Mouse (Mus musculus) heart, adult 8-10 months (tissue): ENCODE measurements around the gene Gm20388. TPM values are rescaled to one million over a fixed set of nuclear protein-coding genes. Genes with fewer than 3 reads are reported as not detected.

ENCODE experiments used
- DNase-seq: peaks from one replicate; pipeline ENCODE4 v3.0.0; 2022; ENCODE audit warnings: low spot score
- total RNA-seq, 4 experiments: library from RNA; stranded (reverse); gene quantifications; 2 replicates each; pipeline ENCODE4 v1.2.4; 2022

Gm20388 gene
- total RNA-seq, 4 experiments from 2014 or later = 4.2 to 6.7 TPM; not detected in 2

DNA sequence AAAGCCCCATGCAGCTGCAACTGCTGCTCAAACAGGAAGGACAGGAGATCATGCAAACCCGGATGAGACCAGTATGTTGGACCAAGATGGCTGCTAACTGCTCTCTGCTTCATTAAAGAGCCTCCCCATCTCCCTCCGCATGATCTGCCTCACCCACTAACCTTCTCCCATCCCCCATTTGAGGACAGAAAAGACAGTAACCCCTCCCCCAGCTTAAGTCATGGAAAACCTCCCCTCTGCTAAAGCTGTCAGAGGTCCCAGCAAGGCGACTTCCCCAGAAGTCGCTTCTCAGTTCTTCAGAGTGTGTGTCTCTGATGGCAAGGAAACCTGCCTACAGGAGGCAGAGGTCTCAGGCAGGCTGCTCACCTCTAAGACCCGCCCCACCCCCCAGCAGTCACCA is 1777.9 kb downstream of the Gm20388 start:
- DNase-seq = no peak

DNA sequence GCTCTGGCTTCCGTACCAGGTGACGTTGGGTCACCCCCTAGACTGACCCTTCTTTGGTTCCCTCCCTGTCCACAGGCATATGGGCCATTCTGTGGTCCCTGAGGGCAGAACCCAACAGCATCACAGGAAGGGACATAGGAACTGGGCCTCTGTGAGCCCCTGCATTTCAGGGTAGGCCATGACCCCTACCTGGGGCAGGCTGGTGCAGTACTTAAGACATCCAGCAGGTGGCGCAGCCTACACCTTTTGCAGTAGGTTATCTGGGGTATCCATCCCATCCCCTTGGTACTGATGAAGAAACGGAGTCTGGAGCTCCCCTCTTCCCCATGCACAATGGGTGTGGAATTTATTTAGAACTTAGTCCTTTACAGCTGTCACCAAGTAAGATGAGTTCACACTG is 1783.8 kb downstream of the Gm20388 start:
- peak; percentile 26 for DNase-seq

DNA sequence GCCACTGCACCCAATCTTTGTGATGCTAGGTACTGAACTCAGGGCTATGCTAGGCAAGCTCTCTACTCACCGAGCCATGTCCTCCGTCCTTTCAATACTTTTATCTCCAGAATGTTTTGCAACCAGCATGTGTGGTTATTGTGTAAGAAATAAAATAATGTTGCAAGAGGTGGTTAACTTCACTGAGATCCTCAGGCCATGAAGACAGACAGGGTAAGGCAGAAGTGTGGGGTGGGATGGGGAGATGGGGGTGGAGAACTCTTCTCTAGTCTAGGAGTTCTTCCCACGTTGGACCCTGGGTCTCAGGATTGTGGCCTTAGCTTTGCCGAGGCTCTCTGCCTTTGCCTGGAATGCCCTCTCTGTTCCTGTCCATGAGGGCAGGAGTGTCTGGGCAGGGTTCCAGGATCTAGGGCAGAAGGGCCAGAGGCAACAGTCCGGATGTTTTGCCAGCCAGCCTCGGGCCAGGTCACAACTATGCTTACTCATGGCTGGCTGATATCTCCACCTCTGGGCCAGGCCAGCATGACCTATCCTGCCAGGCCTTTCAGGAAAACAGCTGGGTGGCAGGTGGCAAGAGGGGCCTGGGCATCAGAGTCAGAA is 1785.0 kb downstream of the Gm20388 start:
- peak; percentile 74 for DNase-seq

DNA sequence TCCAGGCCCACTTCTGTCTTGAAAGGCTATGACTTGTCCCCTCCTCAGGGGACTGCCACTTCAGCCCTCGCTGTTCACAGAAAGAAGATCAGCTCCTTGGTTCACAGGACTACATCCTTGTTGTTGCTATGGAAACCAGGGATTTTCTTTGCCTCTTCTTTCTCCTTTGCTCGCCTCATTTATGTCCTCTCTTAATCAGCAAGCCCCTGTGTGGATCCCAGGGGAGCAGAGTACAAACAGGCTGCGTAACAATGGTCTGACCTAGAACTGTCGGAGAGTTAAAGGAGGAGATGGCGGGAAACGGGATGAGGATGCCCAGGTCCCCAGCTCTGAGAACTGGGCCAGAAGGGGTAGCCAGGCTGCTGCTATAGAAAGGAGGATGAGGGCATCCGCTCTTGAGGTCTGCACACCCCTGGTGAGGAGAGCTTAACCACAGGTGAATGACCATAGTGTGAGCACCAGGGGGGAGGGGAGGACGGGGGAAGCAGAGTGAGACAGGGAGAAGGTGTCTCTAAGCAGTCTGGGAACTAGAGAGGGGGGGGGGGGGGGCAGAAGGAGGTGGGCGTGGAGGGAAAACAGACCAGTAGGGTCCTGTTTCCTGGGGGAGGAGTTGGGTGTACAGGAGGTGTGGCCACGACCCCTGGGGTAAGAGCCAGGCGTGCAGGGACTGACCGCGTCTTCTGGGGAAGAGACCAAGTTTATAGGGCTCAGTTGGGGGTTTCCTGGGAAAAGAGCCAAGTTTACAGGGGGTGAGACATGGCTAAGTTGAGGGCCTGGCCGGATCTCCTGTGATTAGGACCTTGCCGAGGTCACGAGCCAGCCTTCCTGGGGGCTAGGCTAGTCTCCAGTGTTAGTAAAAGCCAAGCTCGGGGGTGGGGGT is 1787.3 kb downstream of the Gm20388 start:
- DNase-seq = no peak

DNA sequence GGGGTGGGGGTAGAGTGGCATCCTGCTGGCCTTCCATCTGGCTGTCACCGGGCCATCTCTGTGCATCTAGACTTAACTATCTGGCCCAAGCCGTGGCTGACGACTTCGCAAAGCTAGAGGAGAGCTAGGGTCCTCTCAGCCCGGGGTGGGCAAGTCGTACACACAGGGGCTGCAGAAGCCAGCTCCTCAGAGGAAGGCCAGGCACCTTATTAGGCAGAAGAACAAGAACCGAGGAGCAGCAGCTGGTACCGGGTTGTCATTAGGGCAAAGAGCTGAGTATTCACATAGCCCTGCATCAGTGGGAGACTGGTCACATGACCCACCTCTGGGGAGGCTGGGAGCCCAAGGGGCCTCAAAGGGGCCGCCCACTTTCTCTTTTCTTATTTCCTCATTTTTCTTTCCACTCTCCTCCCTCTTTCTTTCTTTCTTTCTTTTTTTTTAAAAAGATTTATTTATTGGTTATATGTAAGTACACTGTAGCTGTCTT is 1788.0 kb downstream of the Gm20388 start:
- DNase-seq = no peak

DNA sequence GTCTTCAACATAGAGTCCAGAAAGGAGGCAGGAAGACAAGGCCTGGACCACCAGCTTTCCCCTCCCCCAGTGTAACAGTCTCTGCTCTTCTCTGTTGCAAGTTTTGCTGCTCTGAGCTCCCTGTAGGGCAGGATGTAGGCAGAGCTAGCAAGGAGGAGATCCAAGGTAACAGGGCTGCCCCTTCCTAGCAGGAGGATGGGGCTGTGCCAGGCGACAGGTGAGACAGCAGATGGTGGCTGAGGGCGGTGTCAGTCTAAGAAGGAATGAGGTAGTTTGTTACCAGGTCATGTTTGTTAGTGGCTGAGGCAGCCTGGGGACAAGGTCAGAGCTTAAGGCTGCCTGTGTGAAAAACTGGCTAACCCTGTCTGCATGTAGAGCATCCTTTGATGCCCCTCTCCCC is 1789.3 kb downstream of the Gm20388 start:
- DNase-seq = no peak

DNA sequence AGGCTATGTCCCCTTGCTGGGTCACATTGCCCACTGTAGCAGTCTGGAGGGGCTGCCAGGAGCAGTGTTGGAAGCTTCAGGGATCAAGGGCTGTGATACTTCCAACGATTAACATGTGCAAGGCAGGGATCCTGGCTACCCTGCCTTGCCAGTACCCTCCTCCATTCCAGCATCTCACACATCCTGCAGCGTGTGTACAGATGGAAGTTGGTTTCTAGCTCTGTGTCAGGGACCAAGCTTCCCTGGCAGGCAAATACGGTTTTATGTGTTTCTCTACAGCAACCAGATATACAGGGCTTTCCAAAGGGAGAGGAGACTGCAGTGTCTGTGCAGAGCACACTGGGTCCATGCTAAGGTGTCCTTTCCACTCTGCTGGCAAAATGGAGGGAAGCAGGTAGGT is 1794.5 kb downstream of the Gm20388 start:
- DNase-seq = no peak

DNA sequence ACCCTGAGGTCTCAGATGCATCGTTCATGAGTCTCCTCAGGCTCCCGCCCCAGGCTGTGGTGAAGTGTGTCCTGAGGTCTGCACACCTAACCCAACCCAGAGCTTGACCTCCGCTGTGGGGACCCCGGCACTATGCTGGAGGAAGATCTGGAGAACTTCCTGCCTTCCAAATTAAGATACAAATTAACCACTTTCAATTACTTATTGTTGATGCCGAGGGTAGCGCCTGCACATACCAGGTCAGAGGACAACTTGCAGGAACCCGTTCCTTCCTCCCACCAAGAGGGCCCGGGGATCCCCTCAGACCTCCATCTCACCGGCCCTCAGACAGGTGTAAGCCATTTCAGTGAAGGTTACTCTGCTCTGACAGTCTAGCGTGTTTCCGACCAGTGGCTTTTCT is 1796.3 kb downstream of the Gm20388 start:
- DNase-seq = no peak

DNA sequence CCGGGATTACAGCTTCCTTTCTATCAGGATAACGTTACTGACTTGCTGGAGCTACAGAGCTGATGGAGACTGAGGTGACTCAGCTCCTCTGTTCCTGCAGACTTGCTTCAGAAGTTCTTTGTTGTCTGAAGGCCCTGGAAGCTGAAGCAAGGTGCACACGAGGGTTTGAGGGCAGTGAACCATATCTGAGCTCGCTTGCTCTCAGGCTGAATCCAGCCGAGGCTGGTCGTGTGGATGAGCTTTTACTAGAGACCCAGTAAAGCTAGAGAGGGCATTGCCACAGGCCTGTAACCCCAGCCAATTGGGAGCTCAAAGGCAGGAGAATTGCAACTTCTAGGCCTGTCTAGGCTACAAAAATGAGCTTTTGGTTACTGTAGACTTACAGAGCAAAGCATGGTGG is 1797.8 kb downstream of the Gm20388 start:
- DNase-seq = no peak

DNA sequence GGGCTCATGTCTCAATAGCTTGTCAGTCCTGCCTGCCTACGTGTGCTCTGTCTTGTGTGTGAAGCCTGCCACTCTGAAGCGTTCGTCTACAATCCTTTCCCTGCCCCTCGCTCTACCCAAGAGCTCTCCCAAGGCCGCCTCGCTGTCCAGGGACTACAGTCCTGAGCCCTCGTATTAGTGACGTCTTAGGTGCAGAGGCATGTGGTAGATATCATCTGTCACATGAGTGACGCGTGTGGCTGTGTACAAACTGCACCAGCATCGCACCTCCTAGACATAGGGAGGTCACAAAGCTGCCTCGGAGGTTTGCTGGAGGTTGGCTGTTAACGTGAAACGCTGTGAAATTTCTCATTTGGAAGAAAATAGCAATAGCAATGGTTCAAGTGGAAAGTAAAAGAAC is 1806.9 kb downstream of the Gm20388 start:
- no peak for DNase-seq

DNA sequence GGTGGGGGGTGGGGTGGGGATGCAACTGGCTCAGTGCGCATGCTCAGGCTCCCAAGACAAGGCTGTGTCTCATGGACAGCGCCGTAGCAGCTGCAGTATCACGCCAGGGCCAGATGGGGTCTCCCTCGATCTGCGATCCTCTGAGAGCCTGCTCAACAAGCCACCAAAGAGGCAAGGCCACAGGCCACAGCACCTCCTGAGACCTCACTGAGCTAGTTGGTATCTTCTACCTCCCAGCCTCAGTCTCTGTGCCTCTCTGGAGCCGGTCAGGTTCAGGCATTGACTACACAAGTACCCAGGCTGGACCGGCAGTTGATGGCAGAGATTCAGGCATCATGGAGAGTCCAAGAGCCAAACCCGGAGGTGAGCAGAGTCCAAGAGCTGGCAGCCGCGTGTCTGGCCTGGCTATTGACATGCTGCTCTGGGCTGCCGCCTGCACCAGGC is 1807.4 kb downstream of the Gm20388 start:
- DNase-seq = peak; percentile 62

DNA sequence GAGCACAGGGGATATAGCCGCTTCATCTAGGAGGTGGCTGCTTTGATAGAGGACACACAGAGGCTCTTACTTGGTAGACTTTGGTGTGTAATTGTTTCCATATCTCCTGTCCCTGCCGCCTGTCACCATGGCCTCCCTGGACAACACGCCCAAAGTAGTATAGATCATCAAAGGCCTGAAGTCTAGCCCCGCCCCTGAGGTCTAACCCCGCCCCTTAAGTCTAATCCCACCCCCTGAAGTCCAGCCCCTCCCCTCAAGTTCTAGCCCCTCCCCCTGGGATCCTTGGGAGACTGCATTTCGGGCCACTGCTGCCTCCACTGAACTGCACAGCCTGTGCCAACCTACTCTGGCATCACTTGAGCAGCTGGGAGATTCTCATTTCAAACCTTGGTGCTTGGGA is 1808.3 kb downstream of the Gm20388 start:
- DNase-seq = no peak

DNA sequence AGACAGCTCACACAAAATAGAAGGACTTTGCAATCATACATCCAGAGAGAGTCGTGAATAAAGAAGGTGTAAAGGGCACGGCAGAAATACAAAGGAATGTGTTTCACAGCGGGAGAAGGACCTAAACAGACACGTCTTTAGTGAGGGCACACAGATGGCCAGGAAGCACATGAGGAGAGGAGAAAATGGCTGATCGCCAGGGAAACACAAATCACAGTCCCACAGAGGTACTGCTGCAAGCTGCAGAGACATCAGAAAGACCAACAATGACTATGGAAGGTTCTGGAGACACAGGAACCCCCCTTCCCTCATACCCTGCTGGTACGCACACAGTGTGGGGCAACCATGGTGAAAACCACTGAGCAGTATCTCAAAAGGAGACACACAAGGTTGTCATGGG is 1810.4 kb downstream of the Gm20388 start:
- DNase-seq = no peak

DNA sequence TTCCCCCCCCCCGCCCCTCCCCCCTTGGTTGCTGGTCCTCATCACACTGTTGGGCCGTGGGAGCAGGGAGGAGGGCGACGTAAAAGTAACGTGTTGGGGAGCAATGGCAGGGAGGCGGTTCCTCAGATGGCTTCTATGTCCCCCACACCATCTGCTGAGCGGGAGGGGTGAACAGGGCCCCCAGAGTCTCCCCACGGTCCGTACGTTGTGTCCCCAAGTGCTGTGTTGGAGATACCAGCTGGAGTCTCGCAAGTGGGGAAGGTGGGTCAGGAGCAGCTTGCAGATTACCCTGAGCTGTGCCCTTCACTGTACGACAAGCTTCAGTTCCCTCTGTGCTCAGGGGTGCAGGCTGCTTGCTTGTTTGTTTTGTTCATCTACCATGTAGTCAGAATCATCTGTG is 1813.2 kb downstream of the Gm20388 start:
- no peak for DNase-seq

DNA sequence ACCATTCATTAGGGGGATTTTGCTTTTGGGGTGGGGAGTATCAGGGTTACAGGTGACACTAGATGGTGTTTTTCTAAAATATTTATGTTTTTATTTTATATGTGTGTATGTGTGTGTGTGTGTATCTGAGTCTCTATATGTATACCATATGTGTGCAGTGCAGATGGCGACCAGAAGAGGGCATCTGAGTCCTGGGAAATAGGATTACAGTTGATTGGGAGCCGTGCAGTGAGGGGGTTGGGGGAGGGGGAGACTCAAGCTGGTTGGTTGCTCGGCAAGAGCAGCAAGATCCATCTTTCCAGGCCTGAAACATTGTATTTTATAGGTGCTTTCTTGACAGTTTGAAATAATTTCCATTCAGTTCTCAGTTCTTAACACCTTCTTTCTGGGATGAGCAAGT is 1816.5 kb downstream of the Gm20388 start:
- DNase-seq = no peak

DNA sequence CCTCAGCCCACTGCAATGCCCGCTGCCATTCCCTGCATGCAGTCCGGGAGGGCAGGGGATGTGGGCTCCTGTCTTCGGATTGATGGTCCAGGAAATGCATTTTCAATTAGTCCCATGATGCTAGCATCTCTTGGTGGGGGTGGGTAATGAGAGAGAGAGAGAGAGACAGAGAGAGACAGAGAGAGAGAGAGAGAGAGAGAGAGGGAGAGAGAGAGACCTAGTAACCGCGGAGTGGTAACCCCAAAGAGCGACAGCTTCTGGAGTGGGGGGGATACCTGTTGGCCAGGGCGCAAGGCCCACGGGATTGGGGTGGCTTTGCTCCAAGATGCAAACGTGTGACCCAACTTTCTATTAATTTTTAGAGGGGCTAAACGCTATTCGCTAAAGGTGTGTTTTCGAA is 1818.7 kb downstream of the Gm20388 start, which contains the start of gene Jph3:
Jph3 (plus strand) TSS at position 301 of the 400 bp plus-strand sequence.
- no peak for DNase-seq

DNA sequence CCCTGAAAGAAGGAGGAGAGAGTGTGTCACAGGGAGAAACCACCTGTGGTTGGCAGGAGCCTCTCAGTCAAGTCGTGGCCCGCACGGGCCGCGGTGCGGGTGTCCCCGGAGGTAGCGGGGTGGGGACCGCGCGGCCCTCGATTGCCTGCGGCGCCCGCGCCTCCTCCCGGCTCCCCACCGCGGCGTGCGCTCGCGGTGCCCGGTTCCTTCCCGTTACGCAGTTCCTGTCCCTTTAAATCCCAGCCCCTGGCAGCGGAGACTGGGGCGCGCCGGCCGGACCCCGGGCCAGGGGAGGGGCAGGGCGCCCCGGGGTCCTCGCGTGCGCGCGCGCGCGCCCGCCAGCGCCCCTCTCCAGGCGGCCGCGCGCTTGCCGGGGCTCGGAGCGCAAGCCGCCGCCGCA is 1819.1 kb downstream of the Gm20388 start:
- no peak for DNase-seq

DNA sequence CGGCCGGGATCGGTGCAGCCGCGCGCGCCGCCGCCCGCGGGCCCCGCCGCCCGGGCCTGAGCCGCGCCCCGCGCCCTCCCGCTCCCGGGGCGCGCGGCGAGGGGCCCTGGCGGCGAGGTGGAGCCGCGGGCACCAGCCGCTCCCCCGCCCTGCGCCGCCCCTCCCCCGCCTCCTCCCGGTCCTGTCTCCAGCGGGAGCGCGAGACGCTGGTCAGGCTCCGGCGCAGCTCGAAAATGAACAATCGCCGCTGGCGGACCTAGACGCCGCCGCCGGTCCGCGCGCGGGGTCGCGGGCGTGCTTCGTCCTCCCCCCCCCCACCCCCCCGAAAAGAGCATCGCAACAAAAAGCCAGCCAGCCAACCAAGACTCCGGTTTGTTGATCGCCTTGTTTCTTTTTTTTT is 1819.5 kb downstream of the Gm20388 start:
- no peak for DNase-seq

DNA sequence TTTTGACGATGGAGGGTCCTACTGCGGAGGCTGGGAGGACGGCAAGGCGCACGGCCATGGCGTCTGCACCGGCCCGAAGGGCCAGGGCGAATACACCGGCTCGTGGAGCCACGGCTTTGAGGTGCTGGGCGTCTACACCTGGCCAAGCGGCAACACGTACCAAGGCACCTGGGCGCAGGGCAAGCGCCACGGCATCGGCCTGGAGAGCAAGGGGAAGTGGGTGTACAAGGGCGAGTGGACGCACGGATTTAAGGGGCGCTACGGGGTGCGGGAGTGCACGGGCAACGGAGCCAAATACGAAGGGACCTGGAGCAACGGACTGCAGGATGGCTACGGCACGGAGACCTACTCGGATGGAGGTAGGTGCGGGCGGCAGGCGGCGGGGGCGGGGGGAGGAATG is 1820.0 kb downstream of the Gm20388 start:
- no peak for DNase-seq

DNA sequence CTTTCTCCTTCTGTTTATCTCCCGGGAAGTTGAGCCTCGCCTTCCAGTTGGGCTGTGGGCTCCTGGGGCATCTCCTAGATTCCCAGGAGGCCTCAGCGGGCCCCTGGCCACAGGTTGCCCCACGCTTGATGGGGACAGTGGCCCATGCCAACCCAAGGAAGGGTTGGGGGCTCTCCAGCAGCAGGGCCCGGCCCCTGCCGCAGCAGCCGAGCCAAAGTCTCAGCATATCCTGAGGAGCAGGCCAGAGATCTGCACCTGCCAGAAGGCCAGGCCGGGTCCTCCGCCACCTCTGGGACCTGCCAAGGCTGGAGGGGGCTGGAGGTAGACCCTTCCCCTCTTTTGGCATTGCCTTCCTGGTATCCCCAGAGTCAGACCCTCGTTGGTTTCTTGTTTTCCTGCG is 1820.4 kb downstream of the Gm20388 start:
- no peak for DNase-seq

DNA sequence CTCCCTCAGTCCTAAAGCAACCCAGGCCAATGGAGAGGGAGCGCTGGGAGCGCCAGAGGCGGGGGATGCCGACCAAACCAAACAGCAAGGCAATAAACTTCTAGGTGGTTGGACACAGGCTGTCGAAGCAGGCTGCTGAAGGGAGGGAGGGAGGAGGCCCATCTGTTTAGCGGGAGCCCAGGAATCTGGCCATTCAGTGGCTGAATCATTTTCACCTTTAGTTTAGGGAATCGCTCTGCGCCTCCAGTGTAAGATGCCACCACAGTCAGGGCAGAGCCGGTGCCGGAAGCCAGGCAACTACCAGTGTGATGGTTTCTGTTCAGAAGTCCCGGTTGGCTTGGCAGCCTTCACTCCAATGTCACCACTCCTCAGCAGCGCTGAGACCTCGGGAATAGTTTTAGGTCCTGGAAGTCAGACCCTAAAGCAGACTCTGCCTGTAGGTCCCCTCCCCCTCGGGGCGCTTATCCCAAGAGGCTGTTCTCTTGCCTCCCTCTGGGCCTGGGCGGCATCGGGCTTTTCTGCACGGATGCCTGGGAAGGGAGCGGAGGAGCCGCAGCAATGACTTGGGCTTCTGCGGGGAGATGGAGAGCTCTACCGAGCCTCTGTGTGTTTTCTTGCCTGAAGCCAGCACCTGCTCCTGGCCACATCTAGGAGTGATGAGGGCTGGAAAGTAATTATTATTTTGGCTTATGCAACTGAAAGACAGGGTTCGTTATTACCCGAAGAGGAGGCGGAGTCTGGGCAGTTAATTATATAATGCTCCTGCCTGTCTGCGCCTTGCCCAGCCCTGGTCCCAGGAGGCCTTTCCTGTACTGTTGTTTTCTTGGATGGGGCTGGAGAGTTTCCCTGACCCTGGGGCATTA is 1821.1 kb downstream of the Gm20388 start:
- DNase-seq = no peak

DNA sequence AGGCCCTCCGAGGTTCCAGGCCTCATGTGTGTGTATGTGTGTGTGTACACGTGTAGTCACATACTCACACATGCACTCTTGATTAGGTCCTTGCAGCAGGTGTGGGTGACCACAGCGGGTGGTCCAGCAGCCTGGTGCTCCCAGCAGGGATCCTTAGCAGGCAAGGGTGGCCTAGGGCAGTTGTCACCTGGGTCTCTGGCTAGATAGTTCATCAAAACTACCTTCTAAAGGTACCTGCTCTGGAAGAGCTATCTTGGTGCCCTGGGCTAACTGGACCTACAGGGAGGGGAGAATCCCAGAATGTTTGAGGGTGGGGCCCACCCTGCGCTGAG is 1821.7 kb downstream of the Gm20388 start:
- no peak for DNase-seq
